Mouse (Mus musculus) gastrocnemius, postnatal 36 days (tissue): ENCODE measurements around the gene Fuk. TPM values are rescaled to one million over a fixed set of nuclear protein-coding genes. Genes with fewer than 3 reads are reported as not detected.
A peak's percentile ranks its signal among the peaks of the same experiment; 100 is the strongest.
"Not testable (repeated sequence)": the region's sequence is repeated elsewhere in the genome, so short reads cannot be mapped to it uniquely, and the experiment has no call there.

Source experiments
- DNase-seq, 2 experiments: peaks; one replicate each; pipeline ENCODE4 v3.0.0; 2022
- intact Hi-C: fragments of 180-260 bp; cut with DNase I; formaldehyde crosslinking; loops from one replicate; pipeline ENCODE4 v1.15.1; 2025
- long read RNA-seq, 2 experiments: library from polyadenylated mRNA; stranded (forward); transcript quantifications; one replicate each; pipeline ENCODE4 v2.0.0; 2021
- total RNA-seq, 2 experiments: library from RNA; stranded (reverse); gene quantifications; 2 replicates each; pipeline ENCODE4 v1.2.3; 2021

Gene Fuk
- total RNA-seq, result 1 to 10 TPM; 3.2 to 3.8 TPM
- long read RNA-seq, experiment 1, partial matches to known transcripts, result 0 of 3 reads
- long read RNA-seq, experiment 1, other reads (novel, unspliced or antisense), result 2 of 3 reads
- long read RNA-seq, experiment 2, partial matches to known transcripts, result 4 of 6 reads
- long read RNA-seq, experiment 2, other reads (novel, unspliced or antisense), result 1 of 6 reads

- intact Hi-C loops, result no loop called here
- peak; percentile 68 to 70 for DNase-seq
Measured at GRCm38 (mm10) chr8:110901839-110902578, at the start of gene Fuk. Gene Fuk, minus strand, starts transcription at chr8:110902488.

GRCm38 (mm10) chr8:110950065-110950484, 47.8 kb upstream of the Fuk start:
- DNase-seq, result peak in 1 of 2 experiments; percentile 38
- intact Hi-C loops, result no loop called here

GRCm38 (mm10) chr8:110945716-110946115, 43.4 kb upstream of the Fuk start:
- intact Hi-C loops, result no loop called here
- DNase-seq, result no peak

GRCm38 (mm10) chr8:110944276-110944876, 42.1 kb upstream of the Fuk start:
- intact Hi-C loops, result no loop called here
- DNase-seq, result no peak

- intact Hi-C loops, result no loop called here
- peak; percentile 76 to 80 for DNase-seq
Measured at GRCm38 (mm10) chr8:110941453-110941948, 39.2 kb upstream of the Fuk start.

GRCm38 (mm10) chr8:110940682-110941452, 38.6 kb upstream of the Fuk start:
- DNase-seq, result no peak

GRCm38 (mm10) chr8:110938882-110939589, 36.7 kb upstream of the Fuk start:
- peak; percentile 36 to 46 for DNase-seq

More at GRCm38 (mm10) chr8:110940682-110941452, 38.6 kb upstream of the Fuk start:
- intact Hi-C loops, result no loop called here

GRCm38 (mm10) chr8:110936217-110936616, 33.9 kb upstream of the Fuk start:
- DNase-seq, result peak in 1 of 2 experiments; percentile 52
- intact Hi-C loops, result loop anchor here (2.0 kb wide), 1 partner anchor 15 kb away; no protein-coding TSS in a partner anchor

More at GRCm38 (mm10) chr8:110938882-110939589, 36.7 kb upstream of the Fuk start:
- intact Hi-C loops, result no loop called here

- intact Hi-C loops, result no loop called here
Measured at GRCm38 (mm10) chr8:110933272-110933671, 31.0 kb upstream of the Fuk start.

GRCm38 (mm10) chr8:110932444-110932843, 30.2 kb upstream of the Fuk start:
- intact Hi-C loops, result no loop called here

More at GRCm38 (mm10) chr8:110933272-110933671, 31.0 kb upstream of the Fuk start:
- no peak for DNase-seq

GRCm38 (mm10) chr8:110931176-110931939, 29.1 kb upstream of the Fuk start:
- peak; percentile 65 to 69 for DNase-seq
- intact Hi-C loops, result no loop called here

More at GRCm38 (mm10) chr8:110932444-110932843, 30.2 kb upstream of the Fuk start:
- no peak for DNase-seq

GRCm38 (mm10) chr8:110929672-110930071, 27.4 kb upstream of the Fuk start:
- intact Hi-C loops, DNase-seq: not testable (repeated sequence)

GRCm38 (mm10) chr8:110929066-110929465, 26.8 kb upstream of the Fuk start:
- intact Hi-C loops, result no loop called here
- no peak for DNase-seq

- DNase-seq, result no peak
- intact Hi-C loops, result no loop called here
Measured at GRCm38 (mm10) chr8:110928435-110928834, 26.1 kb upstream of the Fuk start.

GRCm38 (mm10) chr8:110926690-110927089, 24.4 kb upstream of the Fuk start:
- no peak for DNase-seq
- intact Hi-C loops, result no loop called here

GRCm38 (mm10) chr8:110925691-110926140, 23.4 kb upstream of the Fuk start:
- no peak for DNase-seq
- intact Hi-C loops, result no loop called here

GRCm38 (mm10) chr8:110921492-110922230, 19.4 kb upstream of the Fuk start:
- intact Hi-C loops, result loop anchor here (2.0 kb wide), 1 partner anchor 15 kb away; no protein-coding TSS in a partner anchor
- peak; percentile 53 to 54 for DNase-seq

GRCm38 (mm10) chr8:110920773-110921277, 18.5 kb upstream of the Fuk start:
- DNase-seq, result no peak
- intact Hi-C loops, result loop anchor here (2.0 kb wide), 1 partner anchor 16 kb away; no protein-coding TSS in a partner anchor
